Mouse (Mus musculus) lung, postnatal 0 days (tissue): Measurements from ENCODE around the gene Gpx5. TPM values are rescaled to one million over a fixed set of nuclear protein-coding genes. Genes with fewer than 3 reads are reported as not detected.

Source experiments
- ATAC-seq: fragments of 200-750 bp; cut with Nextera tagmentation; 2 replicates; pipeline ENCODE4 v1.8.0; 2017; ENCODE audit warnings: moderate library complexity
- DNase-seq: peaks from one replicate; pipeline ENCODE4 v3.0.0-alpha.2; 2016; ENCODE audit warnings: low spot score
- H3K27ac ChIP-seq: fragments of 300-500 bp; sonication (generic); 2 replicates; pipeline ENCODE4 v1.5.1; 2014; ENCODE audit warnings: antibody characterized with exemption, mild to moderate bottlenecking, low read length, mixed read lengths
- H3K27me3 ChIP-seq: fragments of 300-500 bp; sonication (generic); replicated peaks from 2 replicates; pipeline ENCODE4 v1.6.1; 2014; ENCODE audit warnings: low read length, mixed read lengths; ENCODE audit not compliant: insufficient read depth
- H3K36me3 ChIP-seq: fragments of 300-500 bp; sonication (generic); 2 replicates; pipeline ENCODE4 v1.6.1; 2014; ENCODE audit warnings: low read length, mixed read lengths; ENCODE audit not compliant: insufficient read depth
- H3K4me1 ChIP-seq: fragments of 300-500 bp; sonication (generic); 2 replicates; pipeline ENCODE4 v1.6.1; 2014; ENCODE audit warnings: antibody characterized with exemption, low read depth, low read length, mixed read lengths; ENCODE audit not compliant: insufficient read depth
- H3K4me2 ChIP-seq: fragments of 300-500 bp; sonication (generic); replicated peaks from 2 replicates; pipeline ENCODE4 v1.6.1; 2014; ENCODE audit warnings: low read depth, mild to moderate bottlenecking, low read length, moderate library complexity, mixed read lengths
- H3K4me3 ChIP-seq: fragments of 300-500 bp; sonication (generic); 2 replicates; pipeline ENCODE4 v1.5.1; 2014; ENCODE audit warnings: low read depth, low read length
- H3K9ac ChIP-seq: fragments of 300-500 bp; sonication (generic); replicated peaks from 2 replicates; pipeline ENCODE4 v1.6.1; 2014; ENCODE audit warnings: low read depth, mild to moderate bottlenecking
- H3K9me3 ChIP-seq: fragments of 300-500 bp; sonication (generic); 2 replicates; pipeline ENCODE4 v1.6.1; 2016; ENCODE audit warnings: low read length, mixed read lengths
- CTCF ChIP-seq: IDR thresholded peaks from 2 replicates; pipeline ENCODE4 v1.5.1; 2016; ENCODE audit warnings: antibody characterized with exemption, mild to moderate bottlenecking
- EP300 ChIP-seq: IDR thresholded peaks from 2 replicates; pipeline ENCODE4 v1.6.1; 2016; ENCODE audit warnings: antibody characterized with exemption, mild to moderate bottlenecking, control low read depth
- WGBS: fragments of 180-500 bp; shearing (Covaris S2); extraction: QIAGEN DNeasy Blood & Tissue Kit; methylation state at CpG from one replicate; pipeline ENCODE4 v1.1.7; 2014; 5-methylcytosine and 5-hydroxymethylcytosine counted together
- polyA plus RNA-seq: library from polyadenylated mRNA; unstranded; fragments of >200 nt; fragmentation: Nextera tagmentation; extraction: Ambion mirVana; gene quantifications from 2 replicates; pipeline ENCODE4 v1.2.1, GENCODE M21; 2015

Gene Gpx5
- polyA plus RNA-seq, 1 experiment from 2014 or later = not detected

- Histone ChIP-seq H3K4me1 (no peaks in the 10 kb centered on the region), H3K4me3 (no peak overlapping the region), H3K9me3 (no peaks in the 10 kb centered on the region), H3K27me3 (no peaks in the 10 kb centered on the region), H3K27ac (no peak overlapping the region), H3K4me2 (0 out of 2 replicates have a peak overlapping the region, but pooled peaks have one; percentile 12), H3K9ac (no peak overlapping the region), H3K36me3 (no peaks in the 10 kb centered on the region)
- WGBS = 12% methylated on average over 18 of the region's 18 CpGs
- no peak for ATAC-seq
- TF ChIP-seq CTCF (no peak), EP300 (no peak)
- DNase-seq = no peak
Measured at GRCm38 (mm10) chr13:21321890-21322494, 29.5 kb upstream of the Gpx5 start.

- WGBS = 46% methylated on average over 3 of the region's 3 CpGs
- no peak overlapping the region for H3K4me3 ChIP-seq
- H3K27me3 ChIP-seq = no peaks in the 10 kb centered on the region
- no peaks in the 10 kb centered on the region for H3K4me1 ChIP-seq
- H3K27ac ChIP-seq = no peak overlapping the region
- H3K36me3 ChIP-seq = no peaks in the 10 kb centered on the region
- TF ChIP-seq EP300 = no peak
- no peak for TF ChIP-seq CTCF
- DNase-seq (no peak), ATAC-seq (no peak)
- no peaks in the 10 kb centered on the region for H3K9me3 ChIP-seq
- H3K4me2 ChIP-seq = no peak overlapping the region
- H3K9ac ChIP-seq = no peak overlapping the region
Measured at GRCm38 (mm10) chr13:21320262-21320661, 27.7 kb upstream of the Gpx5 start.

- no peaks in the 10 kb centered on the region for H3K4me1 ChIP-seq
- no peak overlapping the region for H3K27ac ChIP-seq
- H3K4me3 ChIP-seq = no peak overlapping the region
- H3K36me3 ChIP-seq = no peaks in the 10 kb centered on the region
- no peaks in the 10 kb centered on the region for H3K9me3 ChIP-seq
- no peak overlapping the region for H3K4me2 ChIP-seq
- TF ChIP-seq EP300 (no peak), CTCF (no peak)
- 50% methylated on average over 4 of the region's 4 CpGs for WGBS
- ATAC-seq (peak; percentile 73), DNase-seq (peak; percentile 66)
- no peak overlapping the region for H3K9ac ChIP-seq
- H3K27me3 ChIP-seq = no peaks in the 10 kb centered on the region
Measured at GRCm38 (mm10) chr13:21313903-21314302, 21.4 kb upstream of the Gpx5 start.

- TF ChIP-seq EP300 (no peak), CTCF (no peak)
- Histone ChIP-seq H3K9ac (no peak overlapping the region), H3K27ac (no peak overlapping the region), H3K36me3 (no peaks in the 10 kb centered on the region), H3K9me3 (no peaks in the 10 kb centered on the region), H3K4me1 (no peaks in the 10 kb centered on the region), H3K4me3 (no peak overlapping the region), H3K4me2 (no peak overlapping the region), H3K27me3 (no peaks in the 10 kb centered on the region)
- 40% methylated on average over 3 of the region's 5 CpGs for WGBS
- ATAC-seq (no peak), DNase-seq (no peak)
Measured at GRCm38 (mm10) chr13:21312854-21313253, 20.3 kb upstream of the Gpx5 start.

GRCm38 (mm10) chr13:21311926-21312325 is 19.4 kb upstream of the Gpx5 start, which contains the start of gene Gpx6:
Gene Gpx6, plus strand, starts transcription at chr13:21312125.
- ATAC-seq = no peak
- TF ChIP-seq CTCF (no peak), EP300 (no peak)
- no peaks in the 10 kb centered on the region for H3K4me1 ChIP-seq

GRCm38 (mm10) chr13:21309788-21310187 is 17.3 kb upstream of the Gpx5 start:
- Histone ChIP-seq H3K4me3 (no peak overlapping the region), H3K36me3 (no peaks in the 10 kb centered on the region), H3K9me3 (no peaks in the 10 kb centered on the region), H3K27ac (no peak overlapping the region), H3K9ac (no peak overlapping the region), H3K27me3 (no peaks in the 10 kb centered on the region), H3K4me2 (no peak overlapping the region), H3K4me1 (no peaks in the 10 kb centered on the region)
- TF ChIP-seq CTCF (no peak), EP300 (no peak)
- DNase-seq = no peak
- 57% methylated on average over 2 of the region's 2 CpGs for WGBS
- ATAC-seq = no peak

More at GRCm38 (mm10) chr13:21311926-21312325, 19.4 kb upstream of the Gpx5 start, which contains the start of gene Gpx6:
- H3K36me3 ChIP-seq = no peaks in the 10 kb centered on the region
- no peak within 1 kb of the TSS for H3K9ac ChIP-seq
- no peak within 1 kb of the TSS for H3K4me2 ChIP-seq
- no peaks in the 10 kb centered on the region for H3K27me3 ChIP-seq
- no peaks in the 10 kb centered on the region for H3K9me3 ChIP-seq
- WGBS = 8% methylated on average over 3 of the region's 3 CpGs
- no peak within 1 kb of the TSS for H3K4me3 ChIP-seq
- DNase-seq = no peak
- H3K27ac ChIP-seq = no peak within 1 kb of the TSS
